Mouse (Mus musculus) bone marrow, adult 2 months (tissue): ENCODE data around the gene Thra. TPM values are rescaled to one million over a fixed set of nuclear protein-coding genes. Genes with fewer than 3 reads are reported as not detected.

ENCODE experiments used
- H3K27ac ChIP-seq: fragments of 200-500 bp; 2 replicates; pipeline ENCODE4 v1.5.1; 2012; ENCODE audit warnings: low read depth, mild to moderate bottlenecking, control low read depth, inconsistent platforms, low read length; ENCODE audit not compliant: control insufficient read depth, poor library complexity, insufficient read depth
- H3K4me1 ChIP-seq: fragments of 200-500 bp; 2 replicates; pipeline ENCODE4 v1.6.1; 2011; ENCODE audit warnings: low read length; ENCODE audit not compliant: control insufficient read depth, insufficient read depth
- H3K4me3 ChIP-seq: fragments of 200-500 bp; replicated peaks from 2 replicates; pipeline ENCODE3; 2011; ENCODE audit warnings: mild to moderate bottlenecking, low read depth, low read length, control low read depth; ENCODE audit not compliant: control insufficient read depth
- CTCF ChIP-seq: fragments of 200-500 bp; IDR thresholded peaks from 2 replicates; pipeline ENCODE4 v1.5.1; 2011; ENCODE audit warnings: low read length, control low read depth; ENCODE audit not compliant: control insufficient read depth, insufficient read depth
- POLR2A ChIP-seq: fragments of 200-500 bp; IDR thresholded peaks from 2 replicates; pipeline ENCODE4 v1.6.1; 2011; ENCODE audit warnings: low read depth, mild to moderate bottlenecking, control low read depth, low read length, borderline replicate concordance; ENCODE audit not compliant: control insufficient read depth
- WGBS: fragments of 180-500 bp; shearing (Covaris S2); methylation state at CpG from one replicate; pipeline ENCODE4 v1.1.7; 2018; 5-methylcytosine and 5-hydroxymethylcytosine counted together
- polyA plus RNA-seq: library from polyadenylated mRNA; stranded (reverse); fragments of >200 nt; gene quantifications from 2 replicates; pipeline ENCODE4 v1.2.4, GENCODE M21; 2011; ENCODE audit warnings: low replicate concordance; ENCODE audit not compliant: missing spikeins, insufficient read depth, insufficient read length

The Thra gene
- polyA plus RNA-seq, 1 experiment = 35.4 TPM

GRCm38 (mm10) chr11:98774582-98775347 lies 34.3 kb downstream of the Thra start, which contains the start of gene Nr1d1:
Gene Nr1d1, minus strand, starts transcription at chr11:98775333.
- Histone ChIP-seq H3K27ac (peak within 1 kb of the TSS; percentile 13), H3K4me1 (peaks cover 13% of the 10 kb centered on the region; the same call in 1 of the 2 replicates), H3K4me3 (peak within 1 kb of the TSS; percentile 48)
- under 1% methylated on average over 22 of the region's 22 CpGs for WGBS
- no peak for TF ChIP-seq CTCF
- no peak for TF ChIP-seq POLR2A

GRCm38 (mm10) chr11:98775348-98776051 lies 35.1 kb downstream of the Thra start:
- Histone ChIP-seq H3K27ac (peak overlapping the region; percentile 13), H3K4me1 (peaks cover 13% of the 10 kb centered on the region; the same call in 1 of the 2 replicates), H3K4me3 (peak overlapping the region; percentile 21)
- under 1% methylated on average over 15 of the region's 15 CpGs for WGBS
- TF ChIP-seq CTCF (no peak), POLR2A (no peak)

GRCm38 (mm10) chr11:98776052-98776764 lies 35.8 kb downstream of the Thra start:
- Histone ChIP-seq H3K27ac (peak overlapping the region; percentile 13), H3K4me1 (peaks cover 13% of the 10 kb centered on the region; the same call in 1 of the 2 replicates), H3K4me3 (no peak overlapping the region)
- TF ChIP-seq CTCF (no peak), POLR2A (no peak)
- WGBS = 30% methylated on average over 12 of the region's 12 CpGs

- WGBS = 12% methylated on average over 9 of the region's 9 CpGs
- Histone ChIP-seq H3K4me1 (peaks cover 13% of the 10 kb centered on the region; the same call in 1 of the 2 replicates), H3K27ac (peak overlapping the region; percentile 11; the same call in 1 of the 2 replicates), H3K4me3 (no peak overlapping the region)
- no peak for TF ChIP-seq CTCF
- TF ChIP-seq POLR2A = no peak
These were observed 36.6 kb downstream of the Thra start for GRCm38 (mm10) chr11:98776843-98777590.

- Histone ChIP-seq H3K4me3 (no peak overlapping the region), H3K4me1 (peaks cover 13% of the 10 kb centered on the region; the same call in 1 of the 2 replicates), H3K27ac (no peak overlapping the region)
These were observed 37.5 kb downstream of the Thra start for GRCm38 (mm10) chr11:98777888-98778287.

GRCm38 (mm10) chr11:98781851-98782512 lies 41.5 kb downstream of the Thra start:
- Histone ChIP-seq H3K4me1 (peaks cover 3% of the 10 kb centered on the region; the same call in 1 of the 2 replicates), H3K4me3 (no peak overlapping the region), H3K27ac (no peak overlapping the region)
- TF ChIP-seq POLR2A (no peak), CTCF (no peak)
- WGBS = 60% methylated on average over 13 of the region's 14 CpGs

More at GRCm38 (mm10) chr11:98777888-98778287, 37.5 kb downstream of the Thra start:
- TF ChIP-seq POLR2A = no peak
- no peak for TF ChIP-seq CTCF

- Histone ChIP-seq H3K4me1 (peaks cover 3% of the 10 kb centered on the region; the same call in 1 of the 2 replicates), H3K27ac (0 out of 2 replicates have a peak overlapping the region, but pooled peaks have one; percentile 35), H3K4me3 (peak overlapping the region; percentile 57)
- WGBS = 8% methylated on average over 17 of the region's 17 CpGs
- no peak for TF ChIP-seq CTCF
- TF ChIP-seq POLR2A = no peak
These were observed 42.3 kb downstream of the Thra start for GRCm38 (mm10) chr11:98782651-98783235.
